Mouse (Mus musculus) small intestine, adult 2 months (tissue): ENCODE data around the gene Slc44a2. TPM values are rescaled to one million over a fixed set of nuclear protein-coding genes. Genes with fewer than 3 reads are reported as not detected.

Source experiments
- H3K27ac ChIP-seq: fragments of 200-500 bp; 2 replicates; pipeline ENCODE4 v1.5.1; 2012; ENCODE audit warnings: low read depth, low read length, control low read depth, inconsistent platforms; ENCODE audit not compliant: insufficient read depth
- H3K27me3 ChIP-seq: fragments of 200-500 bp; 2 replicates; pipeline ENCODE4 v1.6.1; 2012; ENCODE audit warnings: mild to moderate bottlenecking, moderate library complexity, low read length, inconsistent platforms; ENCODE audit not compliant: control insufficient read depth, insufficient read depth
- H3K36me3 ChIP-seq: fragments of 200-500 bp; 2 replicates; pipeline ENCODE4 v1.6.1; 2012; ENCODE audit warnings: mild to moderate bottlenecking, low read length, control low read depth, inconsistent platforms; ENCODE audit not compliant: control insufficient read depth, insufficient read depth
- H3K4me1 ChIP-seq: fragments of 200-500 bp; 2 replicates; pipeline ENCODE4 v1.6.1; 2012; ENCODE audit warnings: low read length, inconsistent platforms, mixed read lengths; ENCODE audit not compliant: control insufficient read depth, insufficient read depth, insufficient read length
- H3K4me3 ChIP-seq: fragments of 200-500 bp; 2 replicates; pipeline ENCODE4 v1.5.1; 2012; ENCODE audit warnings: low read depth, mild to moderate bottlenecking, control low read depth, inconsistent platforms, low read length, moderate library complexity
- CTCF ChIP-seq: fragments of 200-500 bp; IDR thresholded peaks from 2 replicates; pipeline ENCODE4 v1.5.1; 2012; ENCODE audit warnings: low read depth, mild to moderate bottlenecking, control low read depth, inconsistent platforms, low read length, moderate library complexity, mixed read lengths; ENCODE audit not compliant: insufficient replicate concordance, insufficient read length; ENCODE audit errors: extremely low read depth
- POLR2A ChIP-seq: fragments of 200-500 bp; IDR thresholded peaks from 2 replicates; pipeline ENCODE4 v1.6.1; 2012; ENCODE audit warnings: low read depth, mild to moderate bottlenecking, control low read depth, inconsistent platforms, low read length, moderate library complexity
- WGBS: fragments of 180-500 bp; shearing (Covaris S2); methylation state at CpG from one replicate; pipeline ENCODE4 v1.1.7; 2018; 5-methylcytosine and 5-hydroxymethylcytosine counted together
- polyA plus RNA-seq: library from polyadenylated mRNA; depleted of rRNA; stranded (reverse); fragments of >200 nt; gene quantifications from 2 replicates; pipeline ENCODE4 v1.2.3, GENCODE M21; 2012

The Slc44a2 gene
- polyA plus RNA-seq, 1 experiment, result 11.9 TPM

DNA sequence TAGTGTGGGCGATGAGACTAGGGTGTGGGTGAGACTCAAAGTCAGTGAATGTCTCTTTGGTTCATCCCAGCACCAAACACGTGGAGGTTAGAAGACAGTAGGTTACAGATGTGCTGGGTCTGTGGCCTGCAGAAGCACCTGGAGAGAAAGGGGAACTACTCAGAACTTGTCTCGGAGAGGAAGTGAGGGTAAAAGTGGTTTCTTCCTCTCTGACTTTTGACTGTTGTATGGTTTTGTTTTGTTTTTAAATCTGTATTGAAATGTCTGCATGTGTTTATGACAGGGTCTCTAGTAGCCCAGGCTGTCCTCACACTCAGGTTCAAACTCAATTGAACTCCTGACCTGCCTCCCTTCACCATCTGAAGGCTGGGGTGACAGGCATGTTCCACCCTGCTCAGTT lies 7.5 kb downstream of the Slc44a2 start:
- 67% methylated on average over 3 of the region's 3 CpGs for WGBS
- H3K27me3 ChIP-seq, result no peaks in the 10 kb centered on the region
- TF ChIP-seq CTCF (no peak), POLR2A (no peak)
- H3K27ac ChIP-seq, result no peak overlapping the region
- H3K4me3 ChIP-seq, result no peak overlapping the region
- H3K4me1 ChIP-seq, result no peaks in the 10 kb centered on the region; the same call in 1 of the 2 replicates
- no peaks in the 10 kb centered on the region for H3K36me3 ChIP-seq

- TF ChIP-seq POLR2A (no peak), CTCF (no peak)
- Histone ChIP-seq H3K27me3 (no peaks in the 10 kb centered on the region), H3K27ac (no peak overlapping the region), H3K4me1 (no peaks in the 10 kb centered on the region; the same call in 1 of the 2 replicates), H3K4me3 (no peak overlapping the region), H3K36me3 (no peaks in the 10 kb centered on the region)
- 32% methylated on average over 4 of the region's 5 CpGs for WGBS
Observed at GRCm38 (mm10) chr9:21329041-21329440, 8.5 kb downstream of the Slc44a2 start.

GRCm38 (mm10) chr9:21329699-21330289 lies 9.3 kb downstream of the Slc44a2 start:
- Histone ChIP-seq H3K27me3 (no peaks in the 10 kb centered on the region), H3K4me3 (no peak overlapping the region), H3K4me1 (no peaks in the 10 kb centered on the region; the same call in 1 of the 2 replicates), H3K27ac (no peak overlapping the region; the same call in 1 of the 2 replicates), H3K36me3 (no peaks in the 10 kb centered on the region)
- TF ChIP-seq POLR2A (no peak), CTCF (no peak)
- 88% methylated on average over 10 of the region's 10 CpGs for WGBS

GRCm38 (mm10) chr9:21331365-21332140 lies 11.1 kb downstream of the Slc44a2 start:
- TF ChIP-seq CTCF (no peak), POLR2A (no peak)
- Histone ChIP-seq H3K27ac (no peak overlapping the region), H3K4me3 (no peak overlapping the region), H3K27me3 (no peaks in the 10 kb centered on the region), H3K4me1 (no peaks in the 10 kb centered on the region; the same call in 1 of the 2 replicates), H3K36me3 (no peaks in the 10 kb centered on the region)
- WGBS, result 84% methylated on average over 12 of the region's 12 CpGs

- Histone ChIP-seq H3K27ac (no peak overlapping the region), H3K4me3 (no peak overlapping the region), H3K4me1 (peaks cover under 1% of the 10 kb centered on the region; the same call in 1 of the 2 replicates), H3K36me3 (no peaks in the 10 kb centered on the region), H3K27me3 (no peaks in the 10 kb centered on the region)
- no peak for TF ChIP-seq POLR2A
- no peak for TF ChIP-seq CTCF
- 65% methylated on average over 9 of the region's 9 CpGs for WGBS
Observed at GRCm38 (mm10) chr9:21332161-21333061, 11.9 kb downstream of the Slc44a2 start.

DNA sequence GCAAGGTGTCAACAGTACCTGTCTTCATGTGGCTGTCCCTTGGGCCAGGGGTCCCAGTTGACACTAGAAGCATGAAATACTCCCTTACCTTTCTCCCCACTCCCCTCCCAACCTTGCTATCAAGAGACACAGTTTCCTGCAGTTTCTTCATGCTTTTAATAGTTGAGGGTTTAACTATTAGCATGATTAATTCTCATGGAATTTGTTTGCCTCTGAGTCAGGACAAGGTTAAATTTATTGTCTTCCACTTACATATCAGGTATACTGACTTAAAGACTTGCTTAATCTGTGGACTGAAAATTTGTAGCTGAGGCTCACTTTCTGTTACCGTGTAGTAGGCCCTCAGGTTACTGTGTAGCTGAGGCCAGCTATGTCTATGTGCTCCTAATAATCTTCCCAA lies 13.0 kb downstream of the Slc44a2 start:
- TF ChIP-seq CTCF, result no peak
- no peak for TF ChIP-seq POLR2A

GRCm38 (mm10) chr9:21334747-21335146 lies 14.2 kb downstream of the Slc44a2 start:
- Histone ChIP-seq H3K4me3 (no peak overlapping the region), H3K4me1 (peaks cover 9% of the 10 kb centered on the region), H3K27ac (no peak overlapping the region), H3K36me3 (no peaks in the 10 kb centered on the region), H3K27me3 (no peaks in the 10 kb centered on the region)
- TF ChIP-seq CTCF (no peak), POLR2A (no peak)

More for the DNA sequence above, 13.0 kb downstream of the Slc44a2 start:
- H3K27me3 ChIP-seq, result no peaks in the 10 kb centered on the region
- H3K4me3 ChIP-seq, result no peak overlapping the region
- no peak overlapping the region for H3K27ac ChIP-seq
- WGBS, result 88% methylated on average over 1 of the region's 1 CpGs
- H3K36me3 ChIP-seq, result no peaks in the 10 kb centered on the region
- H3K4me1 ChIP-seq, result peaks cover 9% of the 10 kb centered on the region
